Mouse (Mus musculus) gonadal fat pad, adult 2 months (tissue): ENCODE data around the gene Mycl. TPM values are rescaled to one million over a fixed set of nuclear protein-coding genes. Genes with fewer than 3 reads are reported as not detected.

Experiments
- DNase-seq: peaks from one replicate; pipeline ENCODE4 v3.0.0-alpha.2; 2012; ENCODE audit warnings: low read depth
- polyA plus RNA-seq: library from polyadenylated mRNA; depleted of rRNA; stranded (reverse); fragments of >200 nt; gene quantifications from 2 replicates; pipeline ENCODE4 v1.2.3, GENCODE M21; 2012; rRNA removed

Mycl gene
- polyA plus RNA-seq: 5.6 and 10.3 TPM in 2 replicates

DNA sequence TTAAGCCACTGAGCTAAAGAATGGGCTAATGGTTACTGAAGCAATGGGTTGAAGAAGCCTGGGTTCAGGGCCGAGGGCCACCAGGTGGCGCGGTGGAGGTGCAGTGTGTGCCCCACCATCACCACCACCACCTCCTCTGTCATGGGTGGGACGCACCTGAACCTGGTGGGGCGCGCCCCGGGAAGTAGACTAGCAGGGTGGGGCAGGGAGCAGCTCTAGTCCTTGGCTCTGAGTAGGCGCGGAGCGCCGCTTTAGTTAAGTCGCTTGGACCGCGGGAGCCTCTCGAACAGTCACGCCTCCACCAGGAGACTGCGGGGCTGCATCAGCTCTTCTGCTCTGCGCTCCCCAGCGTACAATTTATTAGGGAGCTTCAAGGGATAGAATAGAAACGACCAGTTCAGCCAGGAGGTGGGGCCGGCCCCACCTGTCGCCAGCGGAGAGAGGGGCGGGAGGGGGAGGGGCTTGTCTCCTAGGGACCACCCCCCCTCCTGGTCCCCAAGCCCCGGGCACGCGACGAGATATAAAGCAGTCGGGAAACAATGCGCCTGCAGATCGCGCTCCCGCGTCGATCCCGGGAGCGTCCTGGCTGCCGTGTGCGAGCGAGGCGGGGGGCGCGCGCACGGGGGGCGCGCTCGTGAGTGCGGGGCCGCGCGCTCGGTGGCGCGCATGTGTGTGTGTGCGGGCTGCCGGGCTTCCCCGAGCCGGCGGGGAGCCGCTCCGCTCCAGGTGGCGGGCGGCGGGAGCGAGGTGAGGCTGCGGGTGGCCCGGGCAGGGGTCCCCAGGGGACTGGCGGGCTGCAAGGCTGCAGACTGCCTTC, at the start of gene Mycl:
Gene Mycl (plus strand): TSS at position 249 of the 817 bp plus-strand sequence.
- DNase-seq: no peak

DNA sequence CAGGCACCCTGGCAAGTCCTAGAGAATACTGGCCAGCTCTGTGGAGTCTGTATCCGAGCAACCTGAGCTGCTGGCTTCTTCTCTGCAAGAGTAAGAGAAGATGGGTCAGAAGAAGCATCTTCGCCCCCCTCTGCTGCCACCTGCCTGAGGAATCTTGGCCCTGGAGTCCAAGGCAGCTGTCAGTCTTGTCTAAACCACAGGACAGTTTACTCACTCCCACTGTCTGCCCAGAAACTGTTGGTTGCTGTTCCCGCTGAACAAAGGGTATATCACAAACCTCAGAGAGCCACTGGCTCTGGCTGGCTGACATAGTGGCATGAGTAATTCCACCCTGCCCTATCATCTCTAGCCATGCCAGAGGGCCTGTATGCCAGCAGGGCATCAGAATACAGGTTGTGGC, 48.2 kb upstream of the Mycl start:
- no peak for DNase-seq

DNA sequence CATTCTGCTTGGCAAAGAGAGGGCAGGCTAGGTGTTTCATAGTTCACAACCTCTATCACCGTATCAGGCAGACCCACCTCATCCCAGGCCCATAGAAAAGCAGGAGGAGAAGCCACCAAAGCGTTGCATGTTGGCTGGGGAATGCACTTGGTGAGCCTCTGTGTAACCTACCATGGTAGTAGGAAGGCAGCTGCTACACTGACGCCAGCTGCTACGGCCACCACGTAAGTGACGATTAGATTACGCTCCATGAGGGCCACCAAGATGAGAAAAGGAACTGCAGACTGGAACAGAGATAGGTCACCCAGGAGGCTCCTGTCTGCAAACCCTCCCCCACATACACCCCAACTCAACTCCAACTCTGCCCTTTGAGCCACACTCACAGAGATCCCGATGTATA, 46.4 kb upstream of the Mycl start:
- DNase-seq: no peak

DNA sequence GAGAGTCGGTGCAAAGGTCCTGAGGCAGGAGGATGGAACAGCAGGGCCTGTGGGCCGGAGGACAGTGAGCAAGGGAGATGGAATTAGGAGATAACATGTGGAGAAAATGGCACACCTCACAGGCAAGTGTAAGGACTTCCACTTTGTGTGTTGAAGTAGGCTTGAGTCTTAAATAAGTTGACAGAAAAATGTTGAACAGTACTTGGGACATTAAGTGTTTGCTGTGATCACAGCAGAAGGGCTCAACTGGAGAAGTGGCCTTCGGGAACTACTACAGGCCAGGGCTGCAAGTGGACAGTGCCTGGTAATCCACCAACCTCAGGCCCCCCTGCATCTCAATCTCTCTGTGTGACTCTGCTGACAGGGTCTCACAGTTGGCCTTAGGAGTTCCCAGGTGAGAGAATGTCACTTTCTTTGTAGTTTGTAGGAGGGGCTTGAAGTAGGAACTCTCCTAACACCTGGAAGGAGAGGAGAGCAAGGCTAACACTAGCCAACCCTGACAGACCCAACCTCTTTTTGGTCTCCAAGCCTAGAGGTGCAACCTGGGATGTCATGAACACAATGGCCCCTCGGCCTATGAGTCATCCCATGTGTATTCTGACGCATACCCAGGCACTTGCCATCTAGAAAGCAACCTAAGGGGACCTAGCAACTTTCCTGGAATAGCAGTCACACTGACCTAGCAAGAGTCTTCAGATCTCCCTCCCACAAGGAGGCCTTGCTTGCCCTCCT, 40.6 kb upstream of the Mycl start:
- no peak for DNase-seq

DNA sequence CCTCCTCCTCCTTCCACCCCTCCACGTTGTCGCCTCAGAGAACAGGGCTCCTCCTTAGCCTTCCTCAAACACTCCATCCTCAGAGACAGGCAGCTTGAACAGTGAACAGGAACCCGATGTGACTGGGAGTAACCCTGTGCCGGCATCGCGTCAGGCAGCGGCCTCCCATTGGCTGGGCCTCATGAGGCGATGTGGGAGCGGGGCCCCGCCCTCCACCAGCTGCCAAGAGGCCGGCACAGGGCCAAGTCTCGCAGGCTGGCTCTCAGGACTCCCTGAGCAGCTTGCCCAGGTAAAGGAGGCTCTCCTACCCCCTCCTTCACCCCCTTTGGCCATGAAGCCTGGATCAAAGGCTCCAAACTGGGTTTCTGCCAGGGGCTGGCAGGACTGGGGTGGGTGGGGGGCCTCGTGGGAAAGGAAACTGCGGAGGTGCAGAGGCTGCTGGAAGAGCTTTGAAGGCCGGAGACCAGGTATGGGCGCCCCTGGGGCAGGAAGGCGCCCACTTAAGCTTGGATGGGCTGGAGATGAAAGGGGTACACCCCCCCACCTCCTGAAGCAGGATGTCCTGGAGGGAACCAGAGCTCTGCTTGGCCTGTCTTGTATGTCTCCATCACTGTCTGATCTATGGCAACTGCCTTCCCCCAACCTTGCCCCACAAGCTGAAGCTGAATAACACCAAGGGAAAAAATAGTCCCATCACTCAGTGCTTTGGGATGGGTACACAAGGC, 39.9 kb upstream of the Mycl start:
- DNase-seq: no peak

DNA sequence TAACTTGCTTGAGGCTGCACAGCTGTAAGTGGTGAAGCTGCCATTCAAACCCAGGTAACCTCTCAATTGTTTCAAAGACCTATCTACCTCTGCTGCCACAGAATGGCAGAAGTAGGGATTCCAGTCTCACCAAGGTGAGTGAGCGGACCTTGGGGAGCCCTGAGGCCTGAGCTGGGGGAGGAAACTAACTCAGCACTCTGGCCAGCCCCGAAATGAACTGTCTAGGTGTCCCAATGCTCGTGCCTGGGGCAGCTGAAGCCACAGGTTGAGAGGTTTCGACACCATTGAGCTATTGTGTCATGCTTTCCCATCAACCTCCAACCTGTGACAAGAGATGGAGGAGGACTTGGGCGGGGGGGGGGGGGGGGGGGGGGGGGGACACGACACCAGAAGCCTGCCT, 39.2 kb upstream of the Mycl start:
- DNase-seq: peak; percentile 89

DNA sequence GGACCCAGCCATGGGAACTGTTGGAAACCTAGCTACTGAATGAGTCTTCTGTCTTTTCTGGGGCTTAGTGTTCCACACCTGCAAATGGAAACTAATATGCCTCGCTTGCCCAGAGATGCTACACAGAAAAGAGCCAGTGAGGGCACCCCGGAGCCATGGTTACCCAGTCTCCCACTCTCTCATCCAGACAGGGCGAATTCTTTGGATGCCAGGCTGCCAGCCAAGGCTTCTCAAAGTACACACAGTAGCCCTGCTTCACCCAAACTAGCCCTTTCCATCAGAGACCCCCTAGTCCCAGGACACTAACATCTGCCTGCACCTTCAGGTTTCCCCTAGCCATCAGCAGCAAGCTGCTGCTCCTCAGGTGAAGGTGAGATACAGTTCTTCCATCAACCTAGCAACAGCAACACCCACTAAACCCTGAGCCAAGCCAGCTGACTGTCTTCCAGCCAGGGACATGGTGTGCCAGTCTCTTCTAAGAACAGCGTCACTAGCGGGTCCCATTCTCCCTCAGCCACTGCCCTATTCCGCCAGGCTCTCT, 36.9 kb upstream of the Mycl start:
- no peak for DNase-seq

DNA sequence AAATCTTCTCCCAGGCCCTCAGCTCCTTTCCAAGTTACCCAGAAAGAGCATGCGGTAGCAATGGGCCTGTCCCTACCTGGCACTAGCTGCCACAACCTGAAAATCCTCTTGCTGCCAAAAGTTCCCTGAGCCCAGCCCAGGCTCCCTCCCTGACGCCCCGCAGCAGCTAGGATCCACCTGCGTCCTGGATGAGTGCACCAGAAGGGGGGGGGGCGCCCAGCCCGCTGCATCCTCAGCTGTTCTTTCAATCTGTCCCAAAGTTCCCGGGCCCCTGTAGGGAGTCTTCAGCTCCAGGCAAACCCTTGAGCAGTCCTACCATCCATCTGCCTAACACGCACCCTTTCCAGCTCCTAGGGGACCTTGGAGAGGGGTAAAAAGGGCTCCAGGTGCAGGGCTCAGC, 35.6 kb upstream of the Mycl start:
- DNase-seq: no peak

DNA sequence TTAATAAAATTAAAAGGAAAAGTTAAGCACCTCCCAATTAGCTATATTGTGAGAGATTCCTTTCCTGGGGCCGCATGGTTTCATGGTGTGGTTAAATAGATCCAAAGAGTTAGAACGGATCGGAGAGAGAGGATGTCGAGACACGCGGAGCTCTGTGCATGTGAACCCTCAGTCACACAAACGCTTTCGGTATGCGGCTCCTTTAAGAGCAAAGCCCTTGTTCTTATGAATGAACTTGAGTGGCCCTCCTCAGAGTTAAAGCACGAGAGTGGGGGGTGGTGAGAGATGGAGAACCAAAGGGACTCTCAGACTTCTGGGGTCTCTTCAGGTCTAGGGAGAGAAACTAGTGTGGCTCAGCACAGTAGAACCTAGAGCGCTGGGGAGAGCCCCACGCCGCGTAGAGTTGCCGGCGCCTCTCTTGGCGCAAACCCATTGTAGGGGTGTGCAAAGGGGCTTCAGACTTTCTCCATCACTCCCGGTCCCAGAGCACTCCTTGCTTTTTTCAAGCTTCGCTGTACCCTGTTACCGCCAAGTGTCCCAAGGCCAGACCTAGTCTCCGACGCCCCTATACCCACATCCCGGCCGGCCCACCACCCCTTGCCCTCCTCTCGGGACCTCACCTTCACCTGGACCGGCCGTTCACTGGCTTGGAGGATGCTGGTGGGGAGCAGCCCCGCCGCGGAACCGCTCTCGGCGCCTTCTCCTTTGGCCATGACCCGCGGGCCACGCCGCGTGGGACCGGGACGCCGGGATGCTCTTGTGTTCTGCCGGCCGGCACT, 34.9 kb upstream of the Mycl start:
- no peak for DNase-seq

DNA sequence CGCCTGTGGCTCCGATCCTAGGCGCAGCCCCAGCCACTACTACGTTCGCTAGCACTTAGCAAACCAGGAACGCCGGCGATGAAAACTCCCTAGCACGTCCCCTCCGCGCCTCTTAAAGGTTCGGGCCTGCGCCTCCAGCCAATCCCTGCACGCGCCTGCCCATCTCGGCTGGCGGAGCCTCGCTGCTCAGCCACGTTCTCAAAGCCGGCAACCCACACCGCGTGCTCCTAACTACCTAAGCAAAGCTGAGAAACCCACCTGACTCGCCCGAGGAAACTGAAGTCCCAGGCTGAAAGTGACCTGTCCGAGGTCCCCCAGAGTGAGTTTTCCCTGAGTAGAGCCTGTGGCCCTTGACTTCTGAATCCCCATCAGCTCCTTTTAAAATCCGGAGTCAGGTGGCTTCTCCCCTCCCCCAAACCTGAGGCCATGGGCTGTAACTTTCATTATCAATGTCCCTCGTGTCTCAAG, 34.3 kb upstream of the Mycl start, which contains the start of gene Mfsd2a:
Gene Mfsd2a (minus strand): TSS at position 89 of the 468 bp plus-strand sequence.
- DNase-seq: no peak

DNA sequence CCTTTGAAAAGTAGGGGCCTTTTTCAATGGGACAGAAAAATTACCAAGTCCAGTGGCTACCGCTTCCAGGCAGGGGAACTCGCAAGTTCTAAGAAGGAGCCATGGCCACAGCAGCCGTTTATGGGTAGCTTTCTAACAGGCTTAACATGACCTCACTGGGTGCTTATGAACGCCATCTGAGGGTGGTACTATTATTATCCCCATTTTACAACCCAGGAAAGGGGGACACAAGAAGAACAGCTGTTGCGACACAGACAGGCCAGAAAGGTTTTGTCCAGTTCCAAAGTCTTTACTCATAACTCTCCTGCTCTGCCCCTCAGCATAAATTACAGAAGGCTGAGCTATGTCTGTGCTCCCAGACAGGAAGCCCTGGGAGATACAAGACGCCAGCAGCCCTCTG, 33.9 kb upstream of the Mycl start:
- DNase-seq: no peak

DNA sequence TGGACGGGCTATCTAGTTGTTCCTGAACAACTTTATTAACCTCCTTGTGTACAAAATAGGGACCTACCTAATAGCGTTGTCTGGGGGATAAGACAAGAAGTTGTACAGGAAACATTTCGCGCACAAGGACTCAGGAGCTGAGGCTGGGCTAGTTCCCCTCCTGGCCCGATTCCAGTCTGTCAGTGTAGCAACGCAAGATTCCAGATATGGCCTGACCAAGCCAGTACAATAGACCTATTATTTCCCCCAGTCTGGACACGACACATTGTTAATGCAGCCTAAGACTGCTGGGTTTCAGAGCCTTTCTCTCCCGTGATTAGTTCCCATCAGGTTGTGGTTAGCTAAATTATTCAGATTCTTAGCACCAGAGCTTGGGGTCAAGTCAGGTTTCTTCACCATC, 32.7 kb upstream of the Mycl start:
- DNase-seq: no peak

DNA sequence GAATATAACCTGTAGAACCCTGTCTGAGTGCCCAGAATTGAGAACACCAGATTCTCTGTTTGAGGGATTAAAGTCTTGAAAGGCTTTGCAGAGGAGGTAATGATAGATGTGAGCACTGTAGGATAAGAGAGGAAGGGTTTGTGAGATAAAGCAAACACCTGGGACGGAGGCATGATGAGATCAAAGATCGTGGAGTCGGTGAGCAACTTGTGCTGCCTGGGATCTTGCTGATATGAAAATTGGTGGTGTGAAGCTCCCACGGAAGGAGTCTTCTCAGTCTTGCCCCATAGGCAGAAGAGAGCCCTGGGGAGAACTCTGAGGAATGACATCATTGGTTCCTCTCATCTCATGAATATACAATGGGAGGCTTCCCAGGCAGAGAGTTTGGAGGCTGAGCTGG, 27.3 kb upstream of the Mycl start:
- DNase-seq: no peak

DNA sequence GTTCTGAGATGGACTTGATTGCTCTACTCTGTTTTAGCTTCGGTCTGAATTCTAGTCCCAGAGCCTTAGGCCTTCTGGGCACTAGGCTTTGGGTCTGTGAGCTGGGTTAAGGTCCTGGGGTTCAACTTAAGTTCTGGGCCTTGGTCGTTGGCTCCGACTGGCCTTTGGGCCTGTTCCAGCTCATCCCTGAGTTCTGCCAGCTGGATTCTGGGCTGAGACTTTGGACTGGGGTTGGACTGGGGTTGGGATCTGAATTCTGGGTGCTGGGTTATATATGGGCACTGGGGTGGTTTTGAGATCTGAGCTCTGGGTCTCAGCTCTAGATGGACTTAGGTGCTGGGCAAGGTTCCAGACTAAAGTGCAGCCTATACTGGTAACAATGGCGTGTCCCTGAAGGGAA, 24.3 kb upstream of the Mycl start:
- DNase-seq: no peak

DNA sequence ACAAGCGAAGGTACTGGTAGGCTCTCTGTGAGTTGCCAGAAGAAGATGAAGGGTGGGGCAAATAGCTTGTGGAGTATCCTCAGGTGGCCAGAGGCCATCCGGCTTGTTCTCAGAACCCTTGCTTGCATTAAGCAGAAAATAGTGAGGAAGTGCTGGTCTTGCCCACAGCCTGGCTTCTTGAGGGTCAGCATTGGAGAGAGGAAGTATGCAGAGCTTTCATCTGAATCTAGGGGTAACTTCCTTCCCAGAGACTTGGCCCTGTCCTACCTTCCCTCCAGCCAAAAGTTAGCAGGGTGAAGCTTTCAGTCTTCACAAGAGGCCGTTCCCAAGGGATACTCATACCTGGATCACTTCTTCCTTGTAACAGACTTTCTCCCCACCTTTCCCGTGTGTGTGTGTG, 23.8 kb upstream of the Mycl start:
- DNase-seq: no peak

DNA sequence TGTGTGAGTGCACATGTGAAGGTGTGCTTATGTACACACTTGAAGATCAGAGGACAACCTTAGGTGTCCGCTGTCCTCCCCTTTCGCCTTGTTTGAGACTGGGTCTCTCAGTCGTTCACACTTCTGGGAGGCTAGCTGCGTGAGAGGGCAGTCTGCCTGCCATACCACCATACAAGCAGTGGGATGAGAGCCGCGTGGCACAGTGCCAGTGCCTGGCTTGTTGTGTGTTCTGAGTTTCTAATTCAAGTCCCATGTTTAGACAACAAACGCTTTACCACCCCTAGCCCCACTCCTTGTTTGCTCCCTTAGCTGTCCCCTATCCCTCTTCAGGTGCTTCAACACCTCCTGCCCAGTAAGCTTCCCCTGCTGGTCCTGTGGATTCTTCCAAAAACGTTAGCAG, 23.4 kb upstream of the Mycl start:
- DNase-seq: no peak

DNA sequence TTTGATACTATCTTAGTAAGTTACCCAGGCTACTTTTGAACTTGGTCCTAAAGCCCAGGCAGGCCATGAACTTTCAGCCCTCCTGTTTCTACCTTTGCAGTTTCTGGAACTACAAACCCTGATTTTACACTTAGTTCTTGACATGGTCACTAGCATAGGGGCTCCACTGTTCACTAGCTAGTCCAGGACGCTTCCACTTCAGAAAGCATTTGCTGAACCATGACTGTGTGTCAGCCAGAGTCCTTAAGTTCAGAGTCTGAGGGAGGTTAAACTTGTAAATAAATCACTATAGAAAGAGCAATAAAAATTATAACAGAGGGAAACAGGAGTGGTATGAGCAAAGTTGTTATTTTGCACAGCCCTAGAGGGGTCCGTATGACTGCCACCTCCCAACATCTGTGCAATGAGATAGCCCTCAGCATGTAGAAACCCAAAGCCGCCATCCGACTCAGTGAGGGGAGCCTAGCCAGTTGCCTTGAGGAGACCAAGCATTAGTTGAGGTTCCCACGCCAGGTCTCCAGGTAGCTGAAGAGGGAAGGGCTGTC, 20.4 kb upstream of the Mycl start:
- no peak for DNase-seq

DNA sequence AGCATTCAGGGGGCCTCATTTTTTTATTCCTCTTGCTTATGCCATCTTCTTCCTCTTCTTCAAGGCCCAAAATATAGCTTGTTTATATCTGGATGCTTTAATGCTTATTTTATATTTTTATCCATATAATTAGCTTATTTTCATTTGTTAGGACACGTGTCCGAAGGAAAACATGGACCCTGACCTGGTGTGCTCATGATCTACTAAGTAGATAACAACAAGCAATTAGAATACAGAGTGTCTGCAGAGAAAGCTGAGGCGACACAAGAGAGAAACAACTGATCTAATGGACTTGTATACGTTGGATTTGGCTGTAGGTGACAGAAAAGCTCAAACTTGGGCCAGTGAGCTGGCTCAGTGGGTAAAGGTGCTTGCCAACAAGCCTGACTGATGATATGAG, 18.6 kb upstream of the Mycl start:
- no peak for DNase-seq

DNA sequence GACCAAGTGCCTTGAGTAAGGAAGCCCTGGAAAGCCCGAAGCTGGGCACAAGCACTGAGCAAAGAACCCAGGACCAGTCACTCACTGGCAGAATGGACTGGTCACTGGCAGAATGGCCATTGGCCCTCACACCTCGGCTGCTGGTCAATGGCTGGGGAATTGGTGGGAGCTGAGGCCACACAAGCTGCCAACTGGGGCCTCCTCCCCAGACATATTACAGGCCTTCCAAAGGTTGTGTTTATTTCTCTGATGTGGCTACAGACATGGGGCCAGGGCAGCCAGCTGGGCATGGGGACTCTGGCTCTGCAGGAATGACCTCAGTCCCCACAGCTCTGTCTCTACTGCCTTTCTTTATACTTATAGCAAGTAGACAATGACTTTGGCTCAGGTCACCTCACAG, 16.6 kb upstream of the Mycl start:
- DNase-seq: no peak

DNA sequence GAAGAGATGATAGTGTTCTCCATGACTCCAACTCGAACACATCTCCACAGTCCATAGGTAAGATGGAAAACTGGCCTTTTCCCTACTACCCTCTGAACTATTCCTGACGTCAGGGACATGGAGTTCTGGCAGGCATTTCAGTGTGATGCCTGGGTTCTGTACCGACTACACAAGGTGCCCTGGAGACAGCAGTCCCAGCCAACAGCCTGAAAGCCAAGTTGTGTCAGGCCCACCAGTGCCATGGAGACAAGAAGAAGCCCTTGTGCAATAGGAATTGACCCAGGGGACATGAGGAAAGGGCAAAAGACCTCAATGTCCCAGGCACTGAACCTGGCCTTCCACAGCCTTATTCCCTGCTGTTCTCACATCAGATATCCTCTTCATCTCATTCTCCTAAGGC, 15.6 kb upstream of the Mycl start:
- DNase-seq: no peak

DNA sequence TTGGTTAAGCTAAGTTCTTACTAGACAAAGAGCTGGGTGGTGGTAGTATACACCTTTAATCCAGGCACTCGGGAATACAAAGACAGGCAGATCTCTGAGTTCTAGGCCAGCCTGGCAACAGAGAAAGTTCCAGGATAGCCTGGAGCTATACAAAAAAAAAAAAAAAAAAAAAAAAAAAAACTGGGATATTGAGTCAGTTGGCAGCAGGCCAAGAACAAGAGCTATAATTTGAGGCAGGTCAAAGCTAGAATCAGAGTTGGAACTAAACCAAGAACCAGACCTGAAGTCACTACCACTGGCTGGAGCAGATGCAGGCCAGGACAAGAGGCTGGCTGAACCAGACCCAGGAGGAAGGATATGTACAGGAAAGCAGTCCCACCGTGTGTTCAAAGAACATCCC, 14.8 kb upstream of the Mycl start:
- no peak for DNase-seq
